Mouse (Mus musculus) adrenal gland, postnatal 25 days (tissue): ENCODE measurements around the gene Rpl28. TPM values are rescaled to one million over a fixed set of nuclear protein-coding genes. Genes with fewer than 3 reads are reported as not detected.
"Not testable (repeated sequence)": the region's sequence is repeated elsewhere in the genome, so short reads cannot be mapped to it uniquely, and the experiment has no call there.

ENCODE experiments used
- DNase-seq: peaks from one replicate; pipeline ENCODE4 v3.0.0; 2021; ENCODE audit warnings: mixed read lengths
- total RNA-seq: library from RNA; stranded (reverse); gene quantifications from 2 replicates; pipeline ENCODE4 v1.2.3, GENCODE M21; 2021

The Rpl28 gene
- total RNA-seq, 1 experiment from 2014 or later, result 922 TPM

DNA sequence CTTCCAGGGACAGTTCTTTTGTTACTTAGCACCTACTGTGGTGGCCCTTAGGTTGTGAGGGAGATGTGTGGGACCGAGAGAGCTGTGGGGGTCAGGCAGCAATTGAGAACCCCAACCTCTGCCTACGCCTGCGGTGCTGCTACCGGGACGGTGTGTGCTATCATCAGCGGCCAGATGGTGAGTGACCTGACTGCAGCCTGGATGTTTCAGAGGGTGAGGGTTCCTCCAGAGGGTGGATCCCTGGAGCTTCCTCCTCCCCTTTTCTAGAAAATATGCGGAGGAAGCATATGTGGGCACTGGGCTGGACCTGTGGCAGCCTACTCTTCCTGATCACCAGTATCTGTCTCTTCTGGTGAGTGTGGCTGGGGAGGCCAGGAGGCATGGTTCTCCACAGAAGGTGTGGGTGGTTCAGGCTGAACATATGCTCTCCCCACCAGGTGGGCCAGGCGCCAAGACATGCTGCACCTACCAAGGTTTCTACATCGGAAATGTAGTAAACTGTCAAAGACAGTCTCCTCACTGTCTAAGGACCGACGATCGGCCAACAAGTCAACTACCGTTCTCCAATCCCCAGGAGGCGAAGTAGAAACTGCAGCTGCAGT, 8.9 kb upstream of the Rpl28 start:
- DNase-seq, result no peak

DNA sequence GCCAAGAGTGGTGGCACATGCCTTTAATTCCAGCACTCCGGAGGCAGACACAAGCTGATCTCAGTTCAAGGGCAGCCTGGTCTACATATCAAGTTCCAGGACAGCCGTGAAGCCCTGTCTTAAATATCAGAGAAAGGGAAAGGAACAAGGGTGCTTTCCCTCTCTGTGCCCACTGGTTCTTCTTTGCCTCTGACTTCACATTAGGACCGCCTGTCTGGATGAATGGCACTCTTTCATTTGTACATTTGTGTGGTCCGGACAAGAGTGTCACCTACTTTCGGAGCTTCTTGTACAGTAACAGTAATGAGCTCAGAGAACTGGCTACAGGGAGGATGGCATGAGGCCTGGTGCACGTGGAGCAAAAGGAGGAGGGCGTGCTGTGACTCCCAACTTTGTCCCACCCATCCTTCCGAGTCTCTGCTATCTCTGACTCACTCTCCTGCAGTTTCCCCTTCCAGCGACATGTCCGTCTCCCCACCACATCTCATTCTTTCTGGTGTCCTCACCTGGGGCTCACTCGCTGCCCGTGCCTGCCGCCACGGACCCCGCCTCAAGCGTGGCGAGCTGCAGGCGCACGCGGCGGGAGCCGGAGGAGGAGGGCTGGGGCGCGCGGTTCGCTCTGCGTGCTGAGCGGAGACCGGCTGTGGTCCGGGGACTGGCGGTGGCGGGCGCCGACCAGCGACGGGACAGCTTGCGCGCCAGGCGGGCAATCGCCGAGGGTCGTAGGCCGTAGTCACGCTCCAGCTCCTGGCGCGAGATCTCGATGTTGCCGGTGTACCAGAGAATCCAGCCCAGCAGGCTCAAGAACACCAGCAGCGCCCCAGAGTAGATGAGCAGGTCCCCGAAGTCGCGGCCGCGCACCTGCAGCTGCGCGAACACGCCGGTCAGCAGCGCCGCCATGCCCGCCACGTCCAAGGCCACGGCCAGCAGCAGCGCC, 3.9 kb upstream of the Rpl28 start:
- DNase-seq, result peak; percentile 71

GRCm38 (mm10) chr7:4789436-4789935, 3.2 kb upstream of the Rpl28 start, which contains the start of gene Tmem238:
Gene Tmem238 (minus strand): TSS chr7:4789656.
- DNase-seq, result peak; percentile 74

- not testable (repeated sequence) for DNase-seq
Measured at GRCm38 (mm10) chr7:4793248-4793647, 574 bp downstream of the Rpl28 start.

DNA sequence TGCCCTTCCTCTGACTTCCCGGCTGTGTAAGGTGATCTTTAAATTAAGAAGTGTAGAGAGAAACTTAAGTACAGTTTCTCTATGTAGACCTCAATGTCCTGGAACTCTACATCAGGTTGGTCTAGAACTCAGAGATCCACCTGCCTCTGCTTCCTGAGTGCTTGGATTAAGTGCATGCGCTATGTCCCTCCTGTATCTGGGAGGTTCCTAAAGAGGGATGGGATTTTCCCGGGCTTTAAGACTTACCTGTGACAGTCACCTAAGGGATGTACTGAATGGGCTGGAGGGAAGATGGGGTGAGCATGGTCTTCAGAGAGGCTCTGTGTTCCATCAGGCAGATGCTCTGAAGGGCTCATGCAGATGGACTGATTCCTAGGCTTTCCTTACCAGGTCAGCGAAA, 1.0 kb downstream of the Rpl28 start:
- no peak for DNase-seq

- DNase-seq, result no peak
Measured at GRCm38 (mm10) chr7:4794631-4795168, 2.0 kb downstream of the Rpl28 start.

DNA sequence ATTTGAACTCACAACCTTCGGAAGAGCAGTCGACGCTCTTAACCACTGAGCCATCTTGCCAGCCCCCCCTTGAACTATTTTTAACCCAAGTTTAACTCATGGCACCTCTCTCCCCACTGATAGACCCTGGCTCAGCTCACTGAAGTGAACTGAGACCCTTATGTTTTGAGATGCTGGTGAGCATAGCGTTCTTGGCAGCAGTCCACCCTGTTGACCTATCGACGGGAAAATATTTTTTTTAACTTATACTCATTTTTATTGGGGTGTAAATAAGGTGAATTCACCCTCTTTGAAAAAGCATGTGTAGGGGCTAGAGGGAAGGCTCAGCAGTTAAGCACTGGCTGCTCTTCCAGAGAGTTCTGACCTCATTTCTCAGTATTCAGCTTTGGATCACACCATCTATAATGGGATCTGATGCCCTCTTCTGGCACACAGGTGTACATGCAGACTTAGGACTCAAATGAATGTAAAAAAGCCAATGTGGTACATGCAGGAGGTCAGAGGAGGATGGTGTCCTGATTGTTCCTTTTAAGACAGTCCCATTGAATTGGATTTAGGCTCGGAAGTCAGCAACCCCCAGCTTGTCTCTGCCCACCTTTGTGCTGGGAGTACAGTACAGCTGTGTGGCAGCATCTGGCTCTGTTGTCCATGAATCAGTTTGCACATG, 3.2 kb downstream of the Rpl28 start:
- DNase-seq, result no peak

- DNase-seq, result no peak
Measured at GRCm38 (mm10) chr7:4802247-4802646, 9.6 kb downstream of the Rpl28 start.

- DNase-seq, result no peak
Measured at GRCm38 (mm10) chr7:4806716-4807115, 14.0 kb downstream of the Rpl28 start.

DNA sequence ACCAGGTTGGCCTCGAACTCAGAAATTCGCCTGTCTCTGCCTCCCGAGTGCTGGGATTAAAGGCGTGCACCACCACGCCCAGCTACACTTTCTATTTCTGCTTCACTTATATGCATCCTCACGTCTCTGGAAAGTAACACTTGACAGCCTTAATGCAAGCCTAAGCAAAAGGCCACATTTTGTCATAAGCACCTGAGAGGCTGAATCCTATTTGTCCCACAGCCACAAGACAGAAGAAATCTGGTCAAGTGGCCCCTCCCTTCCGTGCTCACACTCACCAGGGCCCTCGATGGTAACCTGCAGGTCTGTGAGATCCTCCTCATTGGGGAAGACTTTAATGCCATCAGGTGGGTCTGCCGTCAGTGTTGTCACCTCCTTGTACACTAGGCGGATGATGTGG, 18.5 kb downstream of the Rpl28 start:
- DNase-seq, result not testable (repeated sequence)

- DNase-seq, result peak; percentile 29
Measured at GRCm38 (mm10) chr7:4811842-4812302, 19.2 kb downstream of the Rpl28 start.

- DNase-seq, result peak; percentile 96
Measured at GRCm38 (mm10) chr7:4812303-4813104, 19.8 kb downstream of the Rpl28 start, which contains the start of gene Ube2s. Gene Ube2s (minus strand): TSS chr7:4812590.

DNA sequence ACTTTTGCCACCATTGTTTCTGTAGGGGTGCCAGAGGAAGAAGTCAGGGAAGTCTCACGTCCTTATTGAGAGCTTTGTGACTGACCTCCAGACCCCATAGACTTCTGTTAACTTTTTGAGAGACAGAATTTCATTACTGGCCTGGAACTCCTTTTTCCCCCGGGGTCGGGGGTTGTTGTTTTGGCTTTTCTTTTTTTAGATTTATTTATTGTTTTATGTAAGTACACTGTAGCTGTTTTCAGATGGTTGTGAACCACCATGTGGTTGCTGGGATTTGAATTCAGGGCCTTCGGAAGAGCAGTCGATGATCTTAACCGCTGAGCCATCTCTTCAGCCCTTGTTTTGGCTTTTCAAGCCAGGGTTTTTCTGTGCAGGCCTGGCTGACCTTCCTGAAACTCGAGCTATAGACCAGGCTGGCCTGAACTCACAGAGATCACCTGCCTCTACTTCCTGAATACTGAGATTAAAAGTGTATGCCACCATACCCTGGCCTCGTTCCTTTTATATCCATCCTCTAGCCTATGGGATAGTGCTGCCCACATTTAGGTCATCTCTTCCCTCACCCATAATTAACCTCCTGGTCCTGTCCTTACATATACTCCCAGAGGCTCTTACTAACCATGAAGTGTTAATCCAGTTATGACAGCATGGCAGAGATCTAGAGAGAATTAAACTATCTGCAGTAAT, 20.6 kb downstream of the Rpl28 start:
- DNase-seq, result no peak

DNA sequence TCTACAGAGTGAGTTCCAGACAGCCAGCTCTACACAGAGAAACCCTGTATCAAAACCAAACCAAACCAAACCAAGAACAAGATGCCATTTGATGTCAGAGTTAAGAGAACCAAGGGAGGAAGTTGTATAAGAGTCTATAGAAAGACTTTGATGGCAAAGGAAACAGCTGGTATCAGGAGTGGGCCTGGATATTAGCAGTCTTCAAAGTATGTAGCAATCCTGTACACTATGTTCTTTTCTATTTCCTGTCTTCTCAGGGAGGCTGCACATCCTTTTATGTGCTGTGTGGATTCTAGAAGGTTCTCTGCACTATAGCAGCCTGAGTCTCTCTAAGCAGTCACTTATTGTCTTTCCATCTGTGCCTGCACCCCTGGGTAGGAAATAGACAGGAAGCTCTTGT, 23.9 kb downstream of the Rpl28 start:
- no peak for DNase-seq

DNA sequence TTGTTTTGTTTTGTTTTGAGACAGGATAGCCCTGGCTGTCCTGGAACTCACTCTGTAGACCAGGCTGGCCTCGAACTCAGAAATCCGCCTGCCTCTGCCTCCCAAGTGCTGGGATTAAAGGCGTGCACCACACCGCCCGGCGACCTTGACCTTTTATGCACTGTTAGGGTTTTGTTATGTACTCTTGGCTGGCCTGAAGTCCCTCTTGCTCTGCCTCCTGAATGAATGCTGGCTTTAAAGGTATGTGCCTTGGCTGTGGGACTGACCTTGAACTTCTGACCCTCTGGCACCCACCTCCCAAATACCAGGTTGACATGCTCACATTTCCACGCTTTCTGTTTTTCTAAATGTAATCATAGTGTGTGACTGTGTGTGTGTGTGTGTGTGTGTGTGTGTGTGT, 28.3 kb downstream of the Rpl28 start:
- DNase-seq, result not testable (repeated sequence)

DNA sequence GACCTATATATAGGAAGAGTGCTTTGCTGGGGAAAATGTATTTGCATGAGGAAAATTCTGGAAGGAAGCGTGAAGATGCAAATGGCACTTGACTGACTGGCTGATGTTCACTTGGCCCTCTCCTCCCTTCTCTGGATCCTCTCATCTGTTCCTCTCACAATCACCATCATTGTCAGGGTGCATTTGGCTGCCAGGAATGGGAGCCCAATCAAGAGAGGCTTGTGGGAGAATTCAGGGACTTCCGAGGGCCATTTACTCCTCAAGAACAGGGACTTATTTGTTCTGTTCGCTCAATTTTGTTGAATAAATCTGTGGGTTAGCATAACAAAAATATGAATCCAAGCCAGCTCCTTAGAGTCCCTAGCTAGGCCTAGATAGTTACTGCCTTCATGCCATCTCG, 29.0 kb downstream of the Rpl28 start:
- DNase-seq, result no peak

DNA sequence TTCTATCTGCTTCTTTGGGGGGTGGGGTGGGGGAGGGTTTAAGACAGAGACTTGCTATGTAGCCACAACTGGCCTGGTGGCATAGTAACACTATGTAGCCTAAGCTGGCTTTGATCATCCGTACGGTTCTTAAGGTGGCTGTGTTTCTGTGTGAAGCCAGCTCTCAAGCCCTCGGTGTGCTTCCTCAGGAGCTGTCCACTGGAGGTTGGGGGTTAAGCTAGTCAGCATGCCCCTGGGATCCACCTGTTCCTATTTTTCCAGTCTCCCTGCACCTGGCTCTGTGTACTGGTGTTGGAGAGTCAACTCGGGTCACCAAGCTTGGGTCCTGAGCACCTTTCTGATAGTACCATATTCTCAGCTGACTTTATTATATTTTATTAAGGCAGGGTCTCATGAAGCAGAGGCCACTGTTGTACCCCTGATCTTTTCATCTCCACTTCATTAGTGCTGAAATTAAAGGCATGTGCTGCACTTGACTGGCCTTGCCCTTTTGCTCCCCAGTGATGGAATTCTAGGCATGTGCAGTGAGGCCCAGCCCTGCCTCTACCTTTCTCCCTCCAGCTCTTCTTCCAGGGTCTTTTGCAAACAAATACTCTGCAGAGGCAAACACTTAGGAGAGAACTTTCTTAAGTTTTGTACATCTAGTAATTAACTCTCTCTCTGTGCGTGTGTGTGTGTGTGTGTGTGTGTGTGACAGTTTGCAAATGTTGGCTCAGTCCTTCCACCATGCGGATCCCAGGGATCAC, 29.7 kb downstream of the Rpl28 start:
- DNase-seq, result no peak

DNA sequence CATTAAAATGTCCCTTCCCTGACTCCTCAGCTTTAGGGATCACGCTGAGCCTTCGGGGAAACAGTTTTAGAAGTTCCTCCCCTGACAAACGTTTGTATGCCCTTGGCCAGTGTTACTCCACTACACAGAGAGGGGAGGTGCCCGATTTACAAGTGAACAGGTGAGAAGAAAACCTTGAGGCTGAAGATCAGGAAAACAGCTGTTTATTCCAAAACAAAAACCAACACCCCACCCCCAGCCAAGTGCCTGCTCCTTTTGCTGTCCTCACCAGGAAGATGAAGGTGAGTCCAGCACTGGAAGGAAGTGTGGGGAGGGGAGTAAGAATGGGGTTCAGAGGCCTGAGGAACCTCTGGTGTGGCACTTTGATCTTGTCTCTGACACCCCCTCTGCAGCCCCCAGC, 32.7 kb downstream of the Rpl28 start:
- no peak for DNase-seq

DNA sequence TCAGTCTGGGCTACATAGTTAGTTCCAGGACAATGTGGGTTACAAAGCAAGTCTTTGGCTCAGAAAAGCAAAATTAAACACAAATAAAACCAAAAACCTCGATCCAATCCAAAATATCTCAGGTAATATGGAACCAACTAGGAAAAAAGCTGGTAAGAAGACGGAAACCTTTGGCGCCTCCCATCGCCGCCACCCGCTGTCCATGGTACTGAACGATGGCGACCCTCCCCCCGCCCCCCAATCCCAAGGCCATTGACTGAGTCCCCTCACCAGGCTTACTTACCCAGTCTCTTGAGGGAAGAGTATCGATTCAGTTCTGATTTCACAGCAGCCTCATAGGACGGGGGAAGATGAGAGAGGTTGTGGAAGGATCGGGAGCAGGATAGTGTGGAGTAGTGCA, 37.8 kb downstream of the Rpl28 start:
- DNase-seq, result no peak
